Mouse (Mus musculus): ENCODE measurements around the gene Folr1. TPM values are rescaled to one million over a fixed set of nuclear protein-coding genes. Genes with fewer than 3 reads are reported as not detected.

Folr1 gene
- polyA plus RNA-seq, 1 experiment = 2.2 TPM

DNA sequence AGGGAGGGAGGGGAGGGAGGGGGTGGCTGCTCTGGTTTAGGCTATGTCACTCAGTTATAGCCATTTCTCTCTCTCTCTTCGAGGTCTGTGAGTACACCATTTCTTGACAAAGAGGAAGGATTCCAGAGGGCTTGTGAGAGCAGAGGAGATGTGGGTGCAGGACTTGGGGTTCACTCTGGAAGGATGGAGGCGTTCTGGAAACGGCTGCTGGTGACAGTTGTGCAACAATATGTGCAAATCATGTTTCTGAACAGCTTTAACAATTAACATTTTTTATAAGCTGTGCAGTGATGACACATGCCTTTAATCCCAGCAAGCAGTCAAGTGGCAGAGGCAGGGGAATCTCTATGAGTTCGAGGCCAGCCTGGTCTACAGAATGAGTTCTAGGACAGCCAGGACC, 10.3 kb upstream of the Folr1 start:
- no peak for TF ChIP-seq POLR2AphosphoS2 (IDR thresholded peaks at IDR 0.05; ENCODE audit: insufficient read length, low read depth)
- TF ChIP-seq MYOG (IDR thresholded peaks at IDR 0.05; ENCODE audit: control insufficient read depth in 1 of 3, insufficient read depth in 1 of 3, insufficient read length in 2 of 3, low read depth in 2 of 3) = no peak
- no peak for TF ChIP-seq MYOD1 (IDR thresholded peaks at IDR 0.05; ENCODE audit: control insufficient read depth in 1 of 3, insufficient read length in 2 of 3, low read depth in 2 of 3)
- TF ChIP-seq E2F4 (IDR thresholded peaks at IDR 0.05; ENCODE audit: insufficient read depth) = no peak
- TF ChIP-seq SRF (IDR thresholded peaks at IDR 0.05; ENCODE audit: control insufficient read depth, insufficient read length, low read depth) = no peak
- TF ChIP-seq USF1 (IDR thresholded peaks at IDR 0.05; ENCODE audit: low read depth) = no peak
- TF ChIP-seq TCF12 (IDR thresholded peaks at IDR 0.05; ENCODE audit: insufficient read depth, poor library complexity, severe bottlenecking) = no peak
- TF ChIP-seq REST (IDR thresholded peaks at IDR 0.05; ENCODE audit: insufficient read depth, insufficient read length) = no peak
- no peak for TF ChIP-seq CEBPB (IDR thresholded peaks at IDR 0.05; ENCODE audit: insufficient read depth, poor library complexity, severe bottlenecking)
- TF ChIP-seq TCF3 (IDR thresholded peaks at IDR 0.05; ENCODE audit: insufficient read length, low read depth) = no peak
- TF ChIP-seq POLR2A (IDR thresholded peaks at IDR 0.05; ENCODE audit: insufficient read length, low read depth) = no peak
- no peaks in the 10 kb centered on the region for H3K36me3 ChIP-seq (ENCODE audit: control insufficient read depth, insufficient read depth)
- no peak overlapping the region for H3K4me3 ChIP-seq
- H3K27me3 ChIP-seq (ENCODE audit: control insufficient read depth, insufficient read depth, insufficient read length) = no peaks in the 10 kb centered on the region
- H3K4me2 ChIP-seq (ENCODE audit: low read depth) = no peak overlapping the region
- no peak overlapping the region for H3ac ChIP-seq (ENCODE audit: control insufficient read depth, insufficient read length)
- H3K79me2 ChIP-seq (ENCODE audit: control insufficient read depth, insufficient read depth) = no peaks in the 10 kb centered on the region

DNA sequence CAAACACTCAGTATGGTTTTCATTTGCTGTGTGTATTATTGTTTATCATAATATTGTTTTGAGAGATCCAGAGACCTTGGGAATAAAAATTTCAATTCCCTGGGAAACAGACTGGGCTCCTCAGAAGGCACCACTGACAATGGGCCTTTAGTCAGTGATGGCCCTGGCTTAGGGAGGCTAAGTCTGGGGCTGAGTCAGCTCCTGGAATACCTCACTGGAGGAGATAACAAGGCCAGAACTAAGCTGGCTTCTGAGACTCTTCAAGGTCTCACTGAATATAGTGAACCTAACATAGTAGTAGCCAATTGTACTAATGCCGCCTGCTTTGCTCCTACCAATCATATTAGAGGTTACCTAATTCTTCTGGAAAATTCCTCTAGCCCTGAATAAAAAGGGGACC, 5.4 kb upstream of the Folr1 start:
- Histone ChIP-seq H3ac (ENCODE audit: control insufficient read depth, insufficient read length) (no peak overlapping the region), H3K36me3 (ENCODE audit: control insufficient read depth, insufficient read depth) (no peaks in the 10 kb centered on the region), H3K79me2 (ENCODE audit: control insufficient read depth, insufficient read depth) (no peaks in the 10 kb centered on the region), H3K27me3 (ENCODE audit: control insufficient read depth, insufficient read depth, insufficient read length) (no peaks in the 10 kb centered on the region), H3K4me3 (no peak overlapping the region), H3K4me2 (ENCODE audit: low read depth) (no peak overlapping the region)
- TF ChIP-seq USF1 (IDR thresholded peaks at IDR 0.05; ENCODE audit: low read depth) = no peak
- no peak for TF ChIP-seq CEBPB (IDR thresholded peaks at IDR 0.05; ENCODE audit: insufficient read depth, poor library complexity, severe bottlenecking)
- no peak for TF ChIP-seq POLR2AphosphoS2 (IDR thresholded peaks at IDR 0.05; ENCODE audit: insufficient read length, low read depth)
- no peak for TF ChIP-seq REST (IDR thresholded peaks at IDR 0.05; ENCODE audit: insufficient read depth, insufficient read length)

DNA sequence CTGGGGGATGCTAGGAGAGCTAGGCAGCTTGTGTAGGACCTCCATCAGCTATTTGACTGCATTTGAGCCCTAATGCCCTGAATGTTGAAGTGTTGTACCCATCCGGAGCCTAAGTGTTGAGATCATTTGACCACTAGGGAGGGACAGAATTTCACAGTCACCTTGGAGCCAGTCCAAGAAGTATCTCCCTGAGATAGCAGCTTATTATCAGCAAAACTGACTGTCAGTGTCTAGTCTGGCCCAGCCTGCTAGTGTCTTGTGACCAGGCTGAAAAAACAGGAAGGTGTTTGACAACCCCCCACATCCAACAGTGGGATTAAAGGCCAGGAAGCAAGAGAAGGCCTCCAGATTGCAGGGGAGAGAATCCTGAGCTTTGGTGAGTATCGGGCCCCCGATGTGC, 708 bp upstream of the Folr1 start:
- Histone ChIP-seq H3K27me3 (ENCODE audit: control insufficient read depth, insufficient read depth, insufficient read length) (no peaks in the 10 kb centered on the region), H3K4me2 (ENCODE audit: low read depth) (no peak overlapping the region)

GRCm38 (mm10) chr7:101869163-101869500, 1.5 kb downstream of the Folr1 start:
- no peak overlapping the region for H3K4me2 ChIP-seq (ENCODE audit: low read depth)
- TF ChIP-seq POLR2AphosphoS2 (IDR thresholded peaks at IDR 0.05; ENCODE audit: insufficient read length, low read depth) (no peak), SRF (IDR thresholded peaks at IDR 0.05; ENCODE audit: control insufficient read depth, insufficient read length, low read depth) (no peak)
- H3ac ChIP-seq (ENCODE audit: control insufficient read depth, insufficient read length) = no peak overlapping the region
- no peak overlapping the region for H3K4me3 ChIP-seq
- H3K79me2 ChIP-seq (ENCODE audit: control insufficient read depth, insufficient read depth) = no peaks in the 10 kb centered on the region
- H3K36me3 ChIP-seq (ENCODE audit: control insufficient read depth, insufficient read depth) = no peaks in the 10 kb centered on the region
- H3K27me3 ChIP-seq (ENCODE audit: control insufficient read depth, insufficient read depth, insufficient read length) = no peaks in the 10 kb centered on the region

More for the DNA sequence above, 708 bp upstream of the Folr1 start:
- Histone ChIP-seq H3K36me3 (ENCODE audit: control insufficient read depth, insufficient read depth) (no peaks in the 10 kb centered on the region), H3K4me3 (no peak overlapping the region), H3K79me2 (ENCODE audit: control insufficient read depth, insufficient read depth) (no peaks in the 10 kb centered on the region), H3ac (ENCODE audit: control insufficient read depth, insufficient read length) (no peak overlapping the region)
- TF ChIP-seq POLR2AphosphoS2 (IDR thresholded peaks at IDR 0.05; ENCODE audit: insufficient read length, low read depth) (no peak), REST (IDR thresholded peaks at IDR 0.05; ENCODE audit: insufficient read depth, insufficient read length) (no peak), MAX (IDR thresholded peaks at IDR 0.05; ENCODE audit: low read depth) (no peak), TCF3 (IDR thresholded peaks at IDR 0.05; ENCODE audit: insufficient read length, low read depth) (no peak)

DNA sequence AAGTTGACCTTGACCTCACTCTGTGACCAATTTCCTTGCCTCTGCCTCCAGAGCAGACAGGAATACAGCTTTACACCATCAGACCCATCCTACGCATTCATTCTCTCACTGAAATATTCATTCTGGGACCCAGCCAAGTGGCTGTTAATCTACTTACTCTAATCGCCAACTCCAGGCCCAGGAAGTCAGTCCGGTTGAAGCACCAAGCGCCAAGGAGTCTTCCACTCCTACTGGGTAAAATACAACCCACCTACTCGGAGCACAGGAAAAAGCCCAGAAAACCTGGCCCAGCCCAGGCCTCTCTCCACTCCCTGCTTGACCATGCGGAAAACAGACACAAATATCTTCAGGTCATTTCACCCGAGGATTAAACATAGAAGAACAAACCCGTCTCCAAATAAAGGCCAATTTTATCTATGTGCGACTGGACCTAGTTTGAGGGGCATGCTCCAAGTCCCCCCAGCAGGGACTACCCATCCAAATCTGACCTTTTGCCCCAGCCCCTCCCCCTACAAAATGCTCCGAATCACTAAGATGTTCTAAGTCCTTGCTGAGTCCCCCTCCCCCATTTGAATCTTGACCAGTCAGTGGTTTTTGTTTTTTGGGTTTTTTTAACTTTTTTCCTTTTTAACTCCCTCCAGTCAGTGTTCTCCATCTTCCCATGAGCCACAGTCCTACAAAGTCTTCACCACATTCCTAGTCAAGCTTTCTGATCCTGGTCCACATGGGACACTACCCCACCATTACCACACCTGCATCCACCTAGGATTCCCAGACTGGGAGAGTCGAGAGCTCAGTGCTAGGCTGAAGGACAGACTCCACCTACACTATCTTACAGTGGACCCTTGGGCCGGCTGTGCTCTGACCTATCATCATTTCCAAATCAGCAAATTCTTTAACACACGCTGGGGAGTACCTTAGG, 2.1 kb downstream of the Folr1 start:
- TF ChIP-seq MYOG (IDR thresholded peaks at IDR 0.05; ENCODE audit: control insufficient read depth in 1 of 3, insufficient read depth in 1 of 3, insufficient read length in 2 of 3, low read depth in 2 of 3) = no peak
- no peak for TF ChIP-seq CEBPB (IDR thresholded peaks at IDR 0.05; ENCODE audit: insufficient read depth, poor library complexity, severe bottlenecking)
- TF ChIP-seq E2F4 (IDR thresholded peaks at IDR 0.05; ENCODE audit: insufficient read depth) = no peak
- TF ChIP-seq REST (IDR thresholded peaks at IDR 0.05; ENCODE audit: insufficient read depth, insufficient read length) = no peak
- no peak for TF ChIP-seq MYOD1 (IDR thresholded peaks at IDR 0.05; ENCODE audit: control insufficient read depth in 1 of 3, insufficient read length in 2 of 3, low read depth in 2 of 3)
- no peak for TF ChIP-seq SRF (IDR thresholded peaks at IDR 0.05; ENCODE audit: control insufficient read depth, insufficient read length, low read depth)
- TF ChIP-seq TCF3 (IDR thresholded peaks at IDR 0.05; ENCODE audit: insufficient read length, low read depth) = no peak
- TF ChIP-seq POLR2AphosphoS2 (IDR thresholded peaks at IDR 0.05; ENCODE audit: insufficient read length, low read depth) = no peak
- no peak for TF ChIP-seq MAX (IDR thresholded peaks at IDR 0.05; ENCODE audit: low read depth)
- no peak for TF ChIP-seq TCF12 (IDR thresholded peaks at IDR 0.05; ENCODE audit: insufficient read depth, poor library complexity, severe bottlenecking)
- TF ChIP-seq POLR2A (IDR thresholded peaks at IDR 0.05; ENCODE audit: insufficient read length, low read depth) = no peak
- no peak for TF ChIP-seq USF1 (IDR thresholded peaks at IDR 0.05; ENCODE audit: low read depth)
- Histone ChIP-seq H3ac (ENCODE audit: control insufficient read depth, insufficient read length) (no peak overlapping the region), H3K27me3 (ENCODE audit: control insufficient read depth, insufficient read depth, insufficient read length) (no peaks in the 10 kb centered on the region), H3K4me3 (no peak overlapping the region), H3K4me2 (ENCODE audit: low read depth) (no peak overlapping the region), H3K36me3 (ENCODE audit: control insufficient read depth, insufficient read depth) (no peaks in the 10 kb centered on the region), H3K79me2 (ENCODE audit: control insufficient read depth, insufficient read depth) (no peaks in the 10 kb centered on the region)
